Mouse (Mus musculus) spleen, adult 2 months (tissue): ENCODE results near the gene Pla2g4e. TPM values are rescaled to one million over a fixed set of nuclear protein-coding genes. Genes with fewer than 3 reads are reported as not detected.

Experiments
- DNase-seq, 2 experiments: peaks; one replicate each; pipeline versions ENCODE4 v3.0.0 to v3.0.0-alpha.2; 2012 to 2021; ENCODE audit warnings: low spot score in 2 of 2, low read depth in 1 of 2
- H3K27ac ChIP-seq: fragments of 200-500 bp; 2 replicates; pipeline ENCODE4 v1.5.1; 2012; ENCODE audit warnings: low read length, inconsistent platforms; ENCODE audit not compliant: insufficient read depth
- H3K27me3 ChIP-seq: fragments of 200-500 bp; 2 replicates; pipeline ENCODE4 v1.6.1; 2012; ENCODE audit warnings: mild to moderate bottlenecking, moderate library complexity, low read length, inconsistent platforms; ENCODE audit not compliant: control insufficient read depth, insufficient read depth
- H3K36me3 ChIP-seq: fragments of 200-500 bp; 2 replicates; pipeline ENCODE4 v1.6.1; 2012; ENCODE audit warnings: mild to moderate bottlenecking, low read length, inconsistent platforms; ENCODE audit not compliant: control insufficient read depth, insufficient read depth
- H3K4me1 ChIP-seq: fragments of 200-500 bp; 2 replicates; pipeline ENCODE4 v1.6.1; 2011; ENCODE audit warnings: inconsistent platforms; ENCODE audit not compliant: control insufficient read depth, insufficient read depth, insufficient read length
- H3K4me3 ChIP-seq: fragments of 200-500 bp; 2 replicates; pipeline ENCODE4 v1.5.1; 2011; ENCODE audit warnings: mild to moderate bottlenecking, inconsistent platforms; ENCODE audit not compliant: insufficient read depth, insufficient read length; ENCODE audit errors: extremely low read depth
- CTCF ChIP-seq: fragments of 200-500 bp; IDR thresholded peaks from 2 replicates; pipeline ENCODE4 v1.5.1; 2011; ENCODE audit warnings: mild to moderate bottlenecking, inconsistent platforms; ENCODE audit not compliant: insufficient read depth, insufficient read length, insufficient replicate concordance; ENCODE audit errors: extremely low read depth
- POLR2A ChIP-seq: fragments of 200-500 bp; IDR thresholded peaks from 2 replicates; pipeline ENCODE4 v1.6.1; 2011; ENCODE audit warnings: low read depth, low read length, inconsistent platforms
- WGBS: fragments of 180-500 bp; shearing (Covaris S2); methylation state at CpG from one replicate; pipeline ENCODE4 v1.1.7; 2018; 5-methylcytosine and 5-hydroxymethylcytosine counted together
- polyA plus RNA-seq: library from polyadenylated mRNA; depleted of rRNA; stranded (reverse); fragments of >200 nt; gene quantifications from 2 replicates; pipeline ENCODE4 v1.2.3, GENCODE M21; 2012

Gene Pla2g4e
- polyA plus RNA-seq, 1 experiment: not detected

GRCm38 (mm10) chr2:120207028-120207427 lies 38.1 kb downstream of the Pla2g4e start:
- H3K36me3 ChIP-seq: no peaks in the 10 kb centered on the region
- TF ChIP-seq POLR2A: no peak
- TF ChIP-seq CTCF: no peak
- DNase-seq: no peak
- H3K27me3 ChIP-seq: no peaks in the 10 kb centered on the region
- H3K4me1 ChIP-seq: no peaks in the 10 kb centered on the region
- 75% methylated on average over 6 of the region's 6 CpGs for WGBS
- no peak overlapping the region for H3K27ac ChIP-seq
- H3K4me3 ChIP-seq: no peak overlapping the region

- DNase-seq: no peak
These were observed 41.4 kb downstream of the Pla2g4e start for GRCm38 (mm10) chr2:120203742-120204141.

GRCm38 (mm10) chr2:120200077-120200476 lies 45.1 kb downstream of the Pla2g4e start:
- 82% methylated on average over 7 of the region's 7 CpGs for WGBS
- DNase-seq: no peak
- Histone ChIP-seq H3K4me1 (no peaks in the 10 kb centered on the region), H3K27ac (no peak overlapping the region), H3K36me3 (no peaks in the 10 kb centered on the region), H3K27me3 (no peaks in the 10 kb centered on the region), H3K4me3 (no peak overlapping the region)
- TF ChIP-seq POLR2A (no peak), CTCF (no peak)

More at GRCm38 (mm10) chr2:120203742-120204141, 41.4 kb downstream of the Pla2g4e start:
- no peaks in the 10 kb centered on the region for H3K4me1 ChIP-seq
- H3K27ac ChIP-seq: no peak overlapping the region
- WGBS: 69% methylated on average over 3 of the region's 3 CpGs
- TF ChIP-seq CTCF (no peak), POLR2A (no peak)
- no peaks in the 10 kb centered on the region for H3K36me3 ChIP-seq
- no peak overlapping the region for H3K4me3 ChIP-seq
- no peaks in the 10 kb centered on the region for H3K27me3 ChIP-seq

GRCm38 (mm10) chr2:120188174-120188573 lies 57.0 kb downstream of the Pla2g4e start:
- TF ChIP-seq CTCF: no peak
- Histone ChIP-seq H3K27ac (no peak overlapping the region), H3K4me3 (no peak overlapping the region), H3K27me3 (0 out of 2 replicates have a peak, but pooled peaks cover 2% of the 10 kb centered on the region), H3K36me3 (no peaks in the 10 kb centered on the region), H3K4me1 (no peaks in the 10 kb centered on the region)
- no peak for DNase-seq
- 83% methylated on average over 4 of the region's 4 CpGs for WGBS

GRCm38 (mm10) chr2:120187583-120187982 lies 57.6 kb downstream of the Pla2g4e start:
- Histone ChIP-seq H3K36me3 (no peaks in the 10 kb centered on the region), H3K27me3 (0 out of 2 replicates have a peak, but pooled peaks cover 2% of the 10 kb centered on the region), H3K4me1 (no peaks in the 10 kb centered on the region), H3K27ac (no peak overlapping the region), H3K4me3 (no peak overlapping the region)
- TF ChIP-seq CTCF (no peak), POLR2A (no peak)
- no peak for DNase-seq
- WGBS: 93% methylated on average over 1 of the region's 1 CpGs

- 0 out of 2 replicates have a peak, but pooled peaks cover 2% of the 10 kb centered on the region for H3K27me3 ChIP-seq
- WGBS: 78% methylated on average over 6 of the region's 6 CpGs
These were observed 59.4 kb downstream of the Pla2g4e start for GRCm38 (mm10) chr2:120185527-120186276.

GRCm38 (mm10) chr2:120178936-120179335 lies 66.2 kb downstream of the Pla2g4e start:
- H3K4me3 ChIP-seq: no peak overlapping the region
- H3K36me3 ChIP-seq: no peaks in the 10 kb centered on the region
- H3K27me3 ChIP-seq: no peaks in the 10 kb centered on the region
- no peak for DNase-seq
- no peaks in the 10 kb centered on the region for H3K4me1 ChIP-seq
- no peak overlapping the region for H3K27ac ChIP-seq
- no peak for TF ChIP-seq POLR2A
- TF ChIP-seq CTCF: no peak

More at GRCm38 (mm10) chr2:120185527-120186276, 59.4 kb downstream of the Pla2g4e start:
- no peak for DNase-seq
- Histone ChIP-seq H3K4me3 (no peak overlapping the region), H3K36me3 (no peaks in the 10 kb centered on the region), H3K27ac (no peak overlapping the region), H3K4me1 (no peaks in the 10 kb centered on the region)
- no peak for TF ChIP-seq CTCF
- no peak for TF ChIP-seq POLR2A

- Histone ChIP-seq H3K27me3 (no peaks in the 10 kb centered on the region), H3K36me3 (no peaks in the 10 kb centered on the region), H3K27ac (no peak overlapping the region), H3K4me3 (no peak overlapping the region), H3K4me1 (no peaks in the 10 kb centered on the region)
- peak; percentile 51; the same call in 1 of the 2 replicates for TF ChIP-seq CTCF
- TF ChIP-seq POLR2A: no peak
- peak in 1 of 2 experiments; percentile 46 for DNase-seq
- WGBS: 27% methylated on average over 10 of the region's 10 CpGs
These were observed 71.4 kb downstream of the Pla2g4e start for GRCm38 (mm10) chr2:120173718-120174117.
